In the genomic region with DNA sequence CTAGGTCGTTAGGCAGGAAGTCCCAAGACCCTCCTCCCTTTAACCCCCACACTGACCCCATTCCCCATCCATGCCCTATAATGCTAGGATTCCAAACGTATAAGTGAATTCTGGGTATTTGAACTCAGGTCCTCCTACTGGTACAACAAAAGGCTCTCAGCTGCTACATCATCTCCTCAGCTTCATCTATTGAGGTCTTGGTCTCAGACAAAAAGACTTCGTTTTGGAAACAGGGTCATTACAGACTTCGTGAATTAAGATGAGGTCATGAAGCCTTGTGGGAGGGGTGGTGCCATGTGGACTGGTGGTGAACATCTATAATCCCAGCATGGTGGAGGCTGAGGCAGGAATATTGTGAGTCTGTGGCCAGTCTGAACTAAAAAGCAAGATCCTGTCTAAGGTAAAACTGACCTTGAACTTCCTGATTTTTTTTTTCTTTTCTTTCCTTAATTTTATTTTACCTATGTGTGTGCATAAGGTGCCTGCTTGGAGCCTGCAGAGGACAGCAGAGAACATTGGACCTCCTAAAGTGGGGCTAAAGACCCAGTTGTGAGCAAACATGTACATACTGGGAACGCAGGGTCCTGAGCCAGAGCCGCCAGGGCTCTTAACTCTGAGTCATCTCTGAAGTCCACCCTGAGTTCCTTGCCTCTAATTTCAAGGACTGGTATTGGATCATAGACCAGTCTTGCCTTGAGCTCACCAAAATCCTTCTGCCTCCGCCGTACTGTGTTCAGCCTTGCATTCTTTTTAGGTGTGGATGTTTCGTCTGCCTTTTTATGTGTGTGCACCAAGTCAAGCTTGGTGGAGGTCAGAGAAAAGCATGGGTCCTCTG, we compare ENCODE assay signal across 8 mouse cellular contexts. TPM values are rescaled to one million over a fixed set of nuclear protein-coding genes. Genes with fewer than 3 reads are reported as not detected.
DNase-seq lines count a peak whose midpoint lies in the region; ATAC-seq and TF ChIP-seq lines count a peak whose summit lies in the region.

No protein-coding gene starts in this region.

- peaks cover 30% of the 10 kb centered on the region for H3K4me1 ChIP-seq in forebrain, embryonic 12.5 days
- peaks cover 13 to 24% of the 10 kb centered on the region in 2 experiments for H3K4me1 ChIP-seq in liver, embryonic 14.5 days (replicated peaks; ENCODE audit: control insufficient read depth in 2 of 2, insufficient read depth in 2 of 2, low read length in 1 of 2)

- intact Hi-C loops in gastrocnemius, adult 2 months (cut with DNase I) = loop anchor here (10.0 kb wide), 1 partner anchor 209 kb away; a partner anchor contains a TSS

- no peak for TF ChIP-seq CTCF in gastrocnemius, adult 2 months (IDR thresholded peaks at IDR 0.05)
- no peak for TF ChIP-seq CTCF in C2C12 (IDR thresholded peaks at IDR 0.05; ENCODE audit: control insufficient read depth, insufficient read depth, insufficient read length)
- no peak for TF ChIP-seq CTCF in liver, embryonic 14.5 days (IDR thresholded peaks at IDR 0.05; ENCODE audit: low read depth)

- ATAC-seq in forebrain, embryonic 12.5 days (ENCODE audit: low FRiP score) = peak; percentile 1; the same call in 1 of the 2 replicates
- no peak for ATAC-seq in liver, embryonic 14.5 days (ENCODE audit: insufficient read depth)
- ATAC-seq in CD4-positive, CD25-positive, alpha-beta regulatory T cell, adult 4 months = no peak
- ATAC-seq in cerebellum, adult (ENCODE audit: insufficient number of reproducible peaks, low FRiP score, low TSS enrichment) = no peak

- peak overlapping the region; percentile 79 for H3K4me3 ChIP-seq in gastrocnemius, adult 2 months
- no peak overlapping the region for H3K4me3 ChIP-seq in C2C12 (ENCODE audit: insufficient read depth, poor library complexity, severe bottlenecking)
- H3K4me3 ChIP-seq in forebrain, embryonic 12.5 days (replicated peaks) = peak overlapping the region; percentile 91
- H3K4me3 ChIP-seq in liver, embryonic 14.5 days (ENCODE audit: insufficient read depth in 1 of 2, low read depth in 2 of 2, low read length in 2 of 2) = peak overlapping the region; percentile 87 to 92

- no peaks in the 10 kb centered on the region for H3K27me3 ChIP-seq in C2C12 (ENCODE audit: control insufficient read depth, insufficient read depth, insufficient read length)
- H3K27me3 ChIP-seq in forebrain, embryonic 12.5 days = no peaks in the 10 kb centered on the region
- no peaks in the 10 kb centered on the region for H3K27me3 ChIP-seq in liver, embryonic 14.5 days (ENCODE audit: control insufficient read depth, insufficient read depth, low read length)

- no peak for TF ChIP-seq EP300 in liver, embryonic 14.5 days (IDR thresholded peaks at IDR 0.05; ENCODE audit: low read depth)

- peaks cover 13% of the 10 kb centered on the region for H3K79me3 ChIP-seq in C2C12 (ENCODE audit: low read depth)

- peak overlapping the region; percentile 46 for H3ac ChIP-seq in C2C12 (ENCODE audit: control insufficient read depth, insufficient read length, low read depth)

- peak overlapping the region; percentile 95 for H3K4me2 ChIP-seq in forebrain, embryonic 12.5 days
- peak overlapping the region; percentile 100 for H3K4me2 ChIP-seq in liver, embryonic 14.5 days (ENCODE audit: low read depth)

- 63% methylated on average over 9 of the region's 9 CpGs for WGBS in forebrain, embryonic 12.5 days
- WGBS in liver, embryonic 14.5 days (ENCODE audit: insufficient replicate concordance) = 59% methylated on average over 9 of the region's 9 CpGs

- no peak overlapping the region; the same call in 1 of the 2 replicates for H3K9ac ChIP-seq in forebrain, embryonic 12.5 days
- peak overlapping the region; percentile 78 for H3K9ac ChIP-seq in liver, embryonic 14.5 days (replicated peaks)

- H3K9me3 ChIP-seq in forebrain, embryonic 12.5 days = no peaks in the 10 kb centered on the region
- H3K9me3 ChIP-seq in liver, embryonic 14.5 days (ENCODE audit: control insufficient read depth, low read length) = no peaks in the 10 kb centered on the region

- peak overlapping the region; percentile 90 for H3K27ac ChIP-seq in gastrocnemius, adult 2 months
- peak overlapping the region; percentile 71 for H3K27ac ChIP-seq in forebrain, embryonic 12.5 days
- peak overlapping the region; percentile 70 for H3K27ac ChIP-seq in liver, embryonic 14.5 days

- H3K36me3 ChIP-seq in C2C12 (ENCODE audit: control insufficient read depth, insufficient read depth) = peaks cover 22% of the 10 kb centered on the region
- peaks cover 25% of the 10 kb centered on the region for H3K36me3 ChIP-seq in forebrain, embryonic 12.5 days (replicated peaks)
- H3K36me3 ChIP-seq in liver, embryonic 14.5 days (replicated peaks; ENCODE audit: control insufficient read depth, insufficient read depth, low read depth) = peaks cover 4% of the 10 kb centered on the region

- DNase-seq in gastrocnemius, adult 2 months = no peak
- no peak for DNase-seq in gastrocnemius, postnatal 4 days (ENCODE audit: low spot score in 2 of 2)
- no peak for DNase-seq in liver, embryonic 14.5 days (ENCODE audit: low read depth in 3 of 3, low spot score in 3 of 3)
- no peak for DNase-seq in right cerebral cortex, postnatal 4 days

- H3K79me2 ChIP-seq in C2C12 (ENCODE audit: control insufficient read depth, insufficient read depth) = peaks cover 28% of the 10 kb centered on the region

TF ChIP-seq in C2C12, 6 proteins besides CTCF, POLR2A, EP300 and RAD21:
- TF ChIP-seq MYOG (IDR thresholded peaks at IDR 0.05; ENCODE audit: control insufficient read depth, extremely low read depth, insufficient read length) (no peak), CEBPB (IDR thresholded peaks at IDR 0.05; ENCODE audit: low read depth) (no peak), MYOD1 (IDR thresholded peaks at IDR 0.05; ENCODE audit: control insufficient read depth, insufficient read length, low read depth) (no peak), MAX (IDR thresholded peaks at IDR 0.05) (no peak), FOSL1 (IDR thresholded peaks at IDR 0.05; ENCODE audit: insufficient read depth, low read length, poor library complexity, severe bottlenecking) (no peak), USF1 (IDR thresholded peaks at IDR 0.05; ENCODE audit: low read depth) (no peak)

RNA-seq across cellular contexts. Expression of a gene that starts 0.8 kb away (rescaled TPM):
- 1 to 10 TPM; 7.0 to 7.8 TPM for total RNA-seq in gastrocnemius, adult 2 months (2021)
- 10 to 100 TPM; 23.6 to 24.5 TPM for total RNA-seq in gastrocnemius, postnatal 4 days (2021)
- 51.0 TPM for polyA plus RNA-seq in C2C12 (2012; fragmentation: generic; extraction: Trizol)
- polyA plus RNA-seq in forebrain, embryonic 12.5 days (2016; fragmentation: Nextera tagmentation; extraction: Ambion mirVana) = 97.1 and 107 TPM in 2 replicates
- 19.9 and 20.4 TPM in 2 replicates for polyA plus RNA-seq in liver, embryonic 14.5 days (2012; rRNA removed)
- 12.5 and 13.5 TPM in 2 replicates for polyA plus RNA-seq in liver, embryonic 14.5 days (2014; fragmentation: Nextera tagmentation; extraction: Ambion mirVana)
- polyA plus RNA-seq in CD4-positive, CD25-positive, alpha-beta regulatory T cell, adult 4 months (2017; shearing (Covaris generic)) = 10 to 100 TPM; 16.9 to 32.1 TPM

RNA-seq across cellular contexts. Expression of a gene that starts 7.0 kb away (rescaled TPM):
- total RNA-seq in gastrocnemius, adult 2 months (2021) = 10 to 100 TPM; 13.1 to 14.2 TPM
- 10 to 100 TPM; 18.4 to 21.4 TPM for total RNA-seq in gastrocnemius, postnatal 4 days (2021)
- polyA plus RNA-seq in C2C12 (2012; fragmentation: generic; extraction: Trizol) = 10.2 TPM
- 14.4 and 15.1 TPM in 2 replicates for polyA plus RNA-seq in forebrain, embryonic 12.5 days (2016; fragmentation: Nextera tagmentation; extraction: Ambion mirVana)
- 15.9 and 17.6 TPM in 2 replicates for polyA plus RNA-seq in liver, embryonic 14.5 days (2012; rRNA removed)
- 3.0 and 3.7 TPM in 2 replicates for polyA plus RNA-seq in liver, embryonic 14.5 days (2014; fragmentation: Nextera tagmentation; extraction: Ambion mirVana)
- 100 to 1,000 TPM in 1 of 2 experiments, 10 to 100 TPM in 1; 77.5 to 135 TPM for polyA plus RNA-seq in CD4-positive, CD25-positive, alpha-beta regulatory T cell, adult 4 months (2017; shearing (Covaris generic))

RNA-seq across cellular contexts. Expression of a gene that starts 27.7 kb away (rescaled TPM):
- 1 to 10 TPM; 6.0 to 6.4 TPM for total RNA-seq in gastrocnemius, adult 2 months (2021)
- 1 to 10 TPM; 6.9 to 7.7 TPM for total RNA-seq in gastrocnemius, postnatal 4 days (2021)
- polyA plus RNA-seq in C2C12 (2012; fragmentation: generic; extraction: Trizol) = 7.2 TPM
- polyA plus RNA-seq in forebrain, embryonic 12.5 days (2016; fragmentation: Nextera tagmentation; extraction: Ambion mirVana) = 0.36 and 0.38 TPM in 2 replicates
- 2.0 and 2.1 TPM in 2 replicates for polyA plus RNA-seq in liver, embryonic 14.5 days (2012; rRNA removed)
- 0.32 and 0.33 TPM in 2 replicates for polyA plus RNA-seq in liver, embryonic 14.5 days (2014; fragmentation: Nextera tagmentation; extraction: Ambion mirVana)
- under 1 TPM; 0.07 to 0.13 TPM for polyA plus RNA-seq in CD4-positive, CD25-positive, alpha-beta regulatory T cell, adult 4 months (2017; shearing (Covaris generic))

RNA-seq across cellular contexts. Expression of a gene that starts 29.5 kb away (rescaled TPM):
- 10 to 100 TPM; 95.2 to 98.6 TPM for total RNA-seq in gastrocnemius, adult 2 months (2021)
- total RNA-seq in gastrocnemius, postnatal 4 days (2021) = 100 to 1,000 TPM; 150 to 183 TPM
- 138 TPM for polyA plus RNA-seq in C2C12 (2012; fragmentation: generic; extraction: Trizol)
- 204 and 221 TPM in 2 replicates for polyA plus RNA-seq in forebrain, embryonic 12.5 days (2016; fragmentation: Nextera tagmentation; extraction: Ambion mirVana)
- 57.4 and 60.9 TPM in 2 replicates for polyA plus RNA-seq in liver, embryonic 14.5 days (2012; rRNA removed)
- 57.9 and 65.0 TPM in 2 replicates for polyA plus RNA-seq in liver, embryonic 14.5 days (2014; fragmentation: Nextera tagmentation; extraction: Ambion mirVana)
- 10 to 100 TPM; 55.3 to 56.7 TPM for polyA plus RNA-seq in CD4-positive, CD25-positive, alpha-beta regulatory T cell, adult 4 months (2017; shearing (Covaris generic))

RNA-seq across cellular contexts. Expression of a gene that starts 50.2 kb away (rescaled TPM):
- total RNA-seq in gastrocnemius, adult 2 months (2021) = over 10,000 TPM in 1 of 2 experiments, 1,000 to 10,000 TPM in 1; 6,181 to 10,031 TPM
- total RNA-seq in gastrocnemius, postnatal 4 days (2021) = 1,000 to 10,000 TPM; 2,079 to 2,155 TPM
- 1.2 TPM for polyA plus RNA-seq in C2C12 (2012; fragmentation: generic; extraction: Trizol)
- 0.78 and 1.5 TPM in 2 replicates for polyA plus RNA-seq in forebrain, embryonic 12.5 days (2016; fragmentation: Nextera tagmentation; extraction: Ambion mirVana)
- polyA plus RNA-seq in liver, embryonic 14.5 days (2012; rRNA removed) = 1.2 TPM in 2 replicates
- 1.2 and 1.3 TPM in 2 replicates for polyA plus RNA-seq in liver, embryonic 14.5 days (2014; fragmentation: Nextera tagmentation; extraction: Ambion mirVana)
- polyA plus RNA-seq in CD4-positive, CD25-positive, alpha-beta regulatory T cell, adult 4 months (2017; shearing (Covaris generic)) = 10 to 100 TPM in 1 of 2 experiments, 1 to 10 TPM in 1; 2.0 to 14.2 TPM
